Mouse (Mus musculus) lung, adult 2 months (tissue): ENCODE data around the gene Zfp985. TPM values are rescaled to one million over a fixed set of nuclear protein-coding genes. Genes with fewer than 3 reads are reported as not detected.

Experiments
- polyA plus RNA-seq: library from polyadenylated mRNA; depleted of rRNA; stranded (reverse); fragments of >200 nt; gene quantifications from 2 replicates; pipeline ENCODE4 v1.2.3, GENCODE M21; 2012; rRNA removed

The Zfp985 gene
- polyA plus RNA-seq, 1 experiment = not detected

Other genes starting within 250 kb of the Zfp985 start
- gene Zfp988, start 247.6 kb upstream of the Zfp985 start, polyA plus RNA-seq = not detected in 2 replicates
- gene Zfp978, start 192.0 kb upstream of the Zfp985 start, polyA plus RNA-seq = not detected in 2 replicates
- gene Zfp982, start 60.9 kb upstream of the Zfp985 start, polyA plus RNA-seq = 0.15 and 0.31 TPM in 2 replicates
- gene Gm16503, start 13.1 kb upstream of the Zfp985 start, polyA plus RNA-seq = 0.04 TPM in 1 of 2 replicates, not detected in the other
- 0.16 and 0.33 TPM in 2 replicates for gene Zfp979, start 89.2 kb downstream of the Zfp985 start, polyA plus RNA-seq
- gene Zfp534, start 149.3 kb downstream of the Zfp985 start, polyA plus RNA-seq = not detected in 2 replicates